Mouse (Mus musculus) heart, postnatal 0 days (tissue): Measurements from ENCODE around the gene Tnfrsf23.

Experiments used
- CTCF ChIP-seq: IDR thresholded peaks from 2 replicates; pipeline ENCODE4 v1.5.1; 2016; ENCODE audit warnings: antibody characterized with exemption, control low read depth, low read depth
- EP300 ChIP-seq: IDR thresholded peaks from 2 replicates; pipeline ENCODE4 v1.6.1; 2016; ENCODE audit warnings: antibody characterized with exemption, low read depth

DNA sequence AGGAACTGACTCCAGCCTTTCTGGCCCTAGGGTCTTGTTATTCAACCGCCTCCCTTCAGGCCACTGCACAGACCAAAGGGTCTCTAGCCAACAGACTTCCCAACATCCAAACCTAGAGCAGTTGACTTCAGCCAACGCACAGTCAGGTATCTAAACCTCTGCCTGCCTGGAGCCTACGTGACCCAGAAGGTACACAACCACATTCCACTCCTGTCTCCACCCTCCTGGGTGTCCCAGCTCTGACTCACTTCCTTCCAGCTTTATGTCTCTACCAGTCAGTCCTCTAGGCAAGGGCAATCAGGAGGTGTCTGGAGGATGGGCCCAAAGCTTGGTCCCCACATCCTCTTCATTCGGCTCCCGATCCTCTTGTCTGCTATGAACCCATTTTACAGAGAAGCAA, 5.5 kb upstream of the Tnfrsf23 start:
- TF ChIP-seq CTCF (no peak), EP300 (no peak)
